Mouse (Mus musculus): ENCODE measurements at regions not wholly inside any gene's neighbourhood (a gene's known extent, or its start where the extent isn't known, plus 50 kb on each side); places are given as distances from the start of the nearest gene placed in this dataset.

- Histone ChIP-seq H3K36me3 (ENCODE audit: control insufficient read depth, insufficient read depth, low read length) (no peaks in the 10 kb centered on the region), H3K27ac (ENCODE audit: insufficient read depth, low read depth, low read length) (no peak overlapping the region), H3K4me1 (ENCODE audit: control insufficient read depth, insufficient read depth, insufficient read length, low read length) (no peaks in the 10 kb centered on the region), H3K4me3 (ENCODE audit: low read depth, low read length) (no peak overlapping the region), H3K27me3 (ENCODE audit: control insufficient read depth, insufficient read depth, low read length) (no peaks in the 10 kb centered on the region)
- TF ChIP-seq POLR2A (IDR thresholded peaks at IDR 0.05; ENCODE audit: low read depth, low read length) = no peak
- TF ChIP-seq CTCF (IDR thresholded peaks at IDR 0.05; ENCODE audit: extremely low read depth, insufficient read length, insufficient replicate concordance, low read depth, low read length) = no peak
- WGBS = 91% methylated on average over 3 of the region's 3 CpGs
Observed at GRCm38 (mm10) chr19:35034408-35034807, 112.2 kb downstream of the Kif20b start.

DNA sequence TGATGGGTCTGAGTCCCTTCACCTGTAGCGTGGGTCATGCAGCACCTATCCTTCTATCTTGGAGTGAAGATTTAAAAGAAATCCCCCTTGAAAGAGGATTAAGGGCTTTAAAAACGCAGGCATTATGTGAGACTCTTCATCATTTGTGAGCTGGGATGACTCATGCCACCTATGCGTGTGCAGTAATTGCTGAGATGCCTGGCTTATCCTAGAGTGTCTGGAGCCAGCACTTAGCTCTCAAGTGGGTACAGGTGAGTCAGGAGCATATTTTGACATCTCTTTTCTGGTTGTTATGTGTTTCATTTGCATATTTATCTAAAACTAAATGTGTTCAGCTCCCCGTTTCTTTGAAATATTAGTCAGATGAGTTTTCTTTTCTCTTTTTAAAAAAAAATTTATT lies 123.4 kb downstream of the Kif20b start:
- TF ChIP-seq POLR2A (IDR thresholded peaks at IDR 0.05; ENCODE audit: low read depth, low read length) (no peak), CTCF (IDR thresholded peaks at IDR 0.05; ENCODE audit: extremely low read depth, insufficient read length, insufficient replicate concordance, low read depth, low read length) (no peak)
- Histone ChIP-seq H3K36me3 (ENCODE audit: control insufficient read depth, insufficient read depth, low read length) (no peaks in the 10 kb centered on the region), H3K4me1 (ENCODE audit: control insufficient read depth, insufficient read depth, insufficient read length, low read length) (no peaks in the 10 kb centered on the region), H3K27me3 (ENCODE audit: control insufficient read depth, insufficient read depth, low read length) (no peaks in the 10 kb centered on the region), H3K4me3 (ENCODE audit: low read depth, low read length) (no peak overlapping the region), H3K27ac (ENCODE audit: insufficient read depth, low read depth, low read length) (no peak overlapping the region)
- whole genome bisulfite sequencing = 70% methylated on average over 4 of the region's 4 CpGs

GRCm38 (mm10) chr19:35066352-35066935 lies 144.3 kb downstream of the Kif20b start:
- WGBS = 63% methylated on average over 3 of the region's 3 CpGs

GRCm38 (mm10) chr19:35081126-35081525 lies 159.0 kb downstream of the Kif20b start:
- TF ChIP-seq CTCF (IDR thresholded peaks at IDR 0.05; ENCODE audit: extremely low read depth, insufficient read length, insufficient replicate concordance, low read depth, low read length) (no peak), POLR2A (IDR thresholded peaks at IDR 0.05; ENCODE audit: low read depth, low read length) (no peak)
- Histone ChIP-seq H3K27me3 (ENCODE audit: control insufficient read depth, insufficient read depth, low read length) (no peaks in the 10 kb centered on the region), H3K36me3 (ENCODE audit: control insufficient read depth, insufficient read depth, low read length) (no peaks in the 10 kb centered on the region), H3K4me1 (ENCODE audit: control insufficient read depth, insufficient read depth, insufficient read length, low read length) (no peaks in the 10 kb centered on the region), H3K27ac (ENCODE audit: insufficient read depth, low read depth, low read length) (no peak overlapping the region), H3K4me3 (ENCODE audit: low read depth, low read length) (no peak overlapping the region)
- WGBS = 40% methylated on average over 4 of the region's 4 CpGs

More at GRCm38 (mm10) chr19:35066352-35066935, 144.3 kb downstream of the Kif20b start:
- no peaks in the 10 kb centered on the region for H3K27me3 ChIP-seq (ENCODE audit: control insufficient read depth, insufficient read depth, low read length)
- H3K4me1 ChIP-seq (ENCODE audit: control insufficient read depth, insufficient read depth, insufficient read length, low read length) = no peaks in the 10 kb centered on the region
- H3K27ac ChIP-seq (ENCODE audit: insufficient read depth, low read depth, low read length) = no peak overlapping the region
- H3K36me3 ChIP-seq (ENCODE audit: control insufficient read depth, insufficient read depth, low read length) = no peaks in the 10 kb centered on the region
- H3K4me3 ChIP-seq (ENCODE audit: low read depth, low read length) = no peak overlapping the region
- TF ChIP-seq POLR2A (IDR thresholded peaks at IDR 0.05; ENCODE audit: low read depth, low read length) (no peak), CTCF (IDR thresholded peaks at IDR 0.05; ENCODE audit: extremely low read depth, insufficient read length, insufficient replicate concordance, low read depth, low read length) (no peak)

GRCm38 (mm10) chr19:35101244-35101643 lies 179.1 kb downstream of the Kif20b start:
- 16% methylated on average over 1 of the region's 1 CpGs for whole genome bisulfite sequencing
- H3K27me3 ChIP-seq (ENCODE audit: control insufficient read depth, insufficient read depth, low read length) = no peaks in the 10 kb centered on the region

GRCm38 (mm10) chr19:35114313-35114712 lies 192.2 kb downstream of the Kif20b start:
- WGBS = 42% methylated on average over 2 of the region's 2 CpGs
- TF ChIP-seq CTCF (IDR thresholded peaks at IDR 0.05; ENCODE audit: extremely low read depth, insufficient read length, insufficient replicate concordance, low read depth, low read length) (no peak), POLR2A (IDR thresholded peaks at IDR 0.05; ENCODE audit: low read depth, low read length) (no peak)
- no peak overlapping the region for H3K27ac ChIP-seq (ENCODE audit: insufficient read depth, low read depth, low read length)
- no peaks in the 10 kb centered on the region for H3K36me3 ChIP-seq (ENCODE audit: control insufficient read depth, insufficient read depth, low read length)
- H3K4me3 ChIP-seq (ENCODE audit: low read depth, low read length) = no peak overlapping the region
- no peaks in the 10 kb centered on the region for H3K4me1 ChIP-seq (ENCODE audit: control insufficient read depth, insufficient read depth, insufficient read length, low read length)
- H3K27me3 ChIP-seq (ENCODE audit: control insufficient read depth, insufficient read depth, low read length) = no peaks in the 10 kb centered on the region

More at GRCm38 (mm10) chr19:35101244-35101643, 179.1 kb downstream of the Kif20b start:
- TF ChIP-seq CTCF (IDR thresholded peaks at IDR 0.05; ENCODE audit: extremely low read depth, insufficient read length, insufficient replicate concordance, low read depth, low read length) = no peak
- TF ChIP-seq POLR2A (IDR thresholded peaks at IDR 0.05; ENCODE audit: low read depth, low read length) = no peak
- Histone ChIP-seq H3K36me3 (ENCODE audit: control insufficient read depth, insufficient read depth, low read length) (no peaks in the 10 kb centered on the region), H3K4me3 (ENCODE audit: low read depth, low read length) (no peak overlapping the region), H3K4me1 (ENCODE audit: control insufficient read depth, insufficient read depth, insufficient read length, low read length) (no peaks in the 10 kb centered on the region), H3K27ac (ENCODE audit: insufficient read depth, low read depth, low read length) (no peak overlapping the region)

DNA sequence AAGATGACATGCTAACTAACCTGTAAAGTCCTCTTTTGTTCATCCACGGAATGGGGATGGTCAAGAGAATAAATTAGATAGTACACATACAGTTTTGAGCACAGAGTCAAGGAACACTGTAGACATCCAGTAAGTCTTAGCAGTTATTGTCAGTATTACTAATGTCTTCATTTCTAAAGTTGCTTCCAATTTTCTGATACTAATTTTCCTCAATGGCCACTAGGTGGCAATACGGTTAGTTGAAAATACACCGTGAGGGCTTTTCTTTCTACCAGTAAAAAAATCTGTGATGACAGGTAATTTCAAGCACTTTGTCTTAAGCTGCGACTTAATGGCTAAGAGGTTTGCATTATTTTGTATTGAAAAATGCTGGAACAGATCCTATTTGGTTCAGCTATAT lies 203.1 kb downstream of the Kif20b start:
- Histone ChIP-seq H3K36me3 (ENCODE audit: control insufficient read depth, insufficient read depth, low read length) (no peaks in the 10 kb centered on the region), H3K4me1 (ENCODE audit: control insufficient read depth, insufficient read depth, insufficient read length, low read length) (no peaks in the 10 kb centered on the region), H3K27me3 (ENCODE audit: control insufficient read depth, insufficient read depth, low read length) (no peaks in the 10 kb centered on the region), H3K27ac (ENCODE audit: insufficient read depth, low read depth, low read length) (no peak overlapping the region), H3K4me3 (ENCODE audit: low read depth, low read length) (no peak overlapping the region)
- TF ChIP-seq CTCF (IDR thresholded peaks at IDR 0.05; ENCODE audit: extremely low read depth, insufficient read length, insufficient replicate concordance, low read depth, low read length) (no peak), POLR2A (IDR thresholded peaks at IDR 0.05; ENCODE audit: low read depth, low read length) (no peak)
- WGBS = 7% methylated on average over 4 of the region's 4 CpGs
